Mouse (Mus musculus) spleen, adult 18-20 months (tissue): Measurements from ENCODE around the gene E430018J23Rik.
"Not testable (repeated sequence)": the region's sequence is repeated elsewhere in the genome, so short reads cannot be mapped to it uniquely, and the experiment has no call there.

ENCODE experiments used
- DNase-seq, 2 experiments: peaks; one replicate each; pipeline ENCODE4 v3.0.0; 2022; ENCODE audit warnings: mixed read lengths in 2 of 2

The E430018J23Rik gene

GRCm38 (mm10) chr7:127393157-127393943, at the start of gene E430018J23Rik:
E430018J23Rik (minus strand) TSS chr7:127393629.
- DNase-seq: peak; percentile 90 to 94

GRCm38 (mm10) chr7:127437724-127438123, 44.3 kb upstream of the E430018J23Rik start:
- DNase-seq: peak in 1 of 2 experiments; percentile 27

- no peak for DNase-seq
Measured at GRCm38 (mm10) chr7:127435206-127435605, 41.8 kb upstream of the E430018J23Rik start.

- DNase-seq: no peak
Measured at GRCm38 (mm10) chr7:127426354-127426753, 32.9 kb upstream of the E430018J23Rik start.

GRCm38 (mm10) chr7:127425911-127426310, 32.5 kb upstream of the E430018J23Rik start:
- DNase-seq: no peak

GRCm38 (mm10) chr7:127425291-127425690, 31.9 kb upstream of the E430018J23Rik start:
- DNase-seq: no peak

- DNase-seq: no peak
Measured at GRCm38 (mm10) chr7:127422247-127422646, 28.8 kb upstream of the E430018J23Rik start.

- peak; percentile 93 to 98 for DNase-seq
Measured at GRCm38 (mm10) chr7:127421388-127422191, 28.2 kb upstream of the E430018J23Rik start, which contains the start of gene Zfp688. Zfp688 (minus strand) TSS chr7:127422068.

- DNase-seq: no peak
Measured at GRCm38 (mm10) chr7:127411418-127411817, 18.0 kb upstream of the E430018J23Rik start.

GRCm38 (mm10) chr7:127406002-127406987, 12.9 kb upstream of the E430018J23Rik start, which contains the start of gene Zfp764:
Zfp764 (minus strand) TSS chr7:127406822.
- peak; percentile 66 to 88 for DNase-seq

GRCm38 (mm10) chr7:127404101-127404500, 10.7 kb upstream of the E430018J23Rik start:
- not testable (repeated sequence) for DNase-seq

GRCm38 (mm10) chr7:127402980-127403379, 9.6 kb upstream of the E430018J23Rik start:
- DNase-seq: no peak

- DNase-seq: no peak
Measured at GRCm38 (mm10) chr7:127400355-127400754, 6.9 kb upstream of the E430018J23Rik start.

GRCm38 (mm10) chr7:127393944-127394333, 510 bp upstream of the E430018J23Rik start:
- no peak for DNase-seq

- no peak for DNase-seq
Measured at GRCm38 (mm10) chr7:127392251-127392824, 1.1 kb downstream of the E430018J23Rik start.

- DNase-seq: no peak
Measured at GRCm38 (mm10) chr7:127391538-127391937, 1.9 kb downstream of the E430018J23Rik start.

GRCm38 (mm10) chr7:127390306-127390705, 3.1 kb downstream of the E430018J23Rik start:
- no peak for DNase-seq

- not testable (repeated sequence) for DNase-seq
Measured at GRCm38 (mm10) chr7:127388201-127388600, 5.2 kb downstream of the E430018J23Rik start.

- DNase-seq: peak; percentile 71 to 88
Measured at GRCm38 (mm10) chr7:127386641-127387392, 6.6 kb downstream of the E430018J23Rik start, which contains the start of gene 9130019O22Rik. 9130019O22Rik (minus strand) TSS chr7:127387166.

GRCm38 (mm10) chr7:127385560-127385959, 7.9 kb downstream of the E430018J23Rik start:
- not testable (repeated sequence) for DNase-seq
